In genomic region chr2:127513244-127513643, GRCm38 (mm10) we compare ENCODE assay signal across 19 mouse cellular contexts. TPM values are rescaled to one million over a fixed set of nuclear protein-coding genes. Genes with fewer than 3 reads are reported as not detected.
DNase-seq lines count a peak whose midpoint lies in the region; ATAC-seq lines count a peak whose summit lies in the region.
"Had no signal": no experiment of that assay in that cellular context is flagged by ENCODE, and none has a peak within 500 bp of the region (broad histone marks: within the 10 kb centered on the region; RNA-seq: fewer than 3 reads in every experiment).

No protein-coding gene starts in this region.

- no peak overlapping the region for H3K27ac ChIP-seq in hindbrain, embryonic 13.5 days
- H3K27ac ChIP-seq in hindbrain, embryonic 11.5 days (ENCODE audit: low read depth, low read length), result no peak overlapping the region
- H3K27ac ChIP-seq: embryonic facial prominence, embryonic 15.5 days; heart, adult 2 months; heart, embryonic 15.5 days; limb, embryonic 15.5 days; macrophage had no signal

- H3K4me1 ChIP-seq in hindbrain, embryonic 13.5 days (replicated peaks), result peaks cover 36% of the 10 kb centered on the region
- H3K4me1 ChIP-seq in hindbrain, embryonic 11.5 days (replicated peaks; ENCODE audit: control insufficient read depth, insufficient read depth, low read length), result no peaks in the 10 kb centered on the region; the same call in 1 of the 2 replicates
- H3K4me1 ChIP-seq: heart, embryonic 15.5 days; limb, embryonic 15.5 days had no signal

- no peaks in the 10 kb centered on the region for H3K9me3 ChIP-seq in hindbrain, embryonic 13.5 days
- no peaks in the 10 kb centered on the region for H3K9me3 ChIP-seq in hindbrain, embryonic 11.5 days (ENCODE audit: control insufficient read depth, low read length)
- H3K9me3 ChIP-seq: embryonic facial prominence, embryonic 15.5 days; heart, embryonic 15.5 days; limb, embryonic 15.5 days had no signal

- ATAC-seq in hindbrain, embryonic 13.5 days (ENCODE audit: low FRiP score), result no peak
- no peak for ATAC-seq in hindbrain, embryonic 11.5 days (ENCODE audit: low FRiP score)
- no peak for ATAC-seq in activated CD4-positive, CD25-positive, alpha-beta regulatory T cell, adult 4 months

- DNase-seq in cerebellum, adult 11-12 months, result peak; percentile 22
- no peak for DNase-seq in cerebellum, postnatal 4 days (ENCODE audit: low spot score in 2 of 2)
- DNase-seq in hindbrain, embryonic 11.5 days (ENCODE audit: low spot score), result no peak
- peak; percentile 11 for DNase-seq in CD4-positive helper T cell, adult 2 months (ENCODE audit: low read depth, low spot score)
- peak; percentile 36 to 56 for DNase-seq in natural killer cell, adult 2 months (ENCODE audit: low spot score in 2 of 2)
- no peak for DNase-seq in left cerebral cortex, postnatal 14 days (ENCODE audit: low spot score in 2 of 2)
- DNase-seq: adrenal gland, postnatal 25 days; gastrocnemius, postnatal 14 days; heart, adult 2 months; kidney, adult 9 months; kidney, postnatal 4 days had no signal

- H3K9ac ChIP-seq in hindbrain, embryonic 13.5 days, result 0 out of 2 replicates have a peak overlapping the region, but pooled peaks have one; percentile 15
- H3K9ac ChIP-seq in hindbrain, embryonic 11.5 days (ENCODE audit: low read depth, low read length), result no peak overlapping the region
- H3K9ac ChIP-seq: embryonic facial prominence, embryonic 15.5 days; heart, embryonic 15.5 days; limb, embryonic 15.5 days had no signal

- intact Hi-C loops in left cerebral cortex, postnatal 14 days (cut with DNase I), result no loop called here

- H3K27me3 ChIP-seq in hindbrain, embryonic 13.5 days, result peaks cover 3% of the 10 kb centered on the region; the same call in 1 of the 2 replicates
- no peaks in the 10 kb centered on the region for H3K27me3 ChIP-seq in hindbrain, embryonic 11.5 days (ENCODE audit: control insufficient read depth, insufficient read depth, low read length)
- H3K27me3 ChIP-seq: embryonic facial prominence, embryonic 15.5 days; limb, embryonic 15.5 days had no signal

- H3K4me3 ChIP-seq in hindbrain, embryonic 13.5 days, result no peak overlapping the region
- no peak overlapping the region for H3K4me3 ChIP-seq in hindbrain, embryonic 11.5 days (ENCODE audit: low read depth, low read length)
- H3K4me3 ChIP-seq: embryonic facial prominence, embryonic 15.5 days; heart, adult 2 months; heart, embryonic 15.5 days; limb, embryonic 15.5 days had no signal

- no peak overlapping the region for H3K4me2 ChIP-seq in hindbrain, embryonic 13.5 days
- H3K4me2 ChIP-seq in hindbrain, embryonic 11.5 days (replicated peaks; ENCODE audit: low read depth, low read length), result no peak overlapping the region
- H3K4me2 ChIP-seq: embryonic facial prominence, embryonic 15.5 days; heart, embryonic 15.5 days; limb, embryonic 15.5 days had no signal

- 40% methylated on average over 3 of the region's 3 CpGs for WGBS in hindbrain, embryonic 13.5 days
- WGBS in hindbrain, embryonic 11.5 days, result 58% methylated on average over 3 of the region's 3 CpGs

- no peaks in the 10 kb centered on the region for H3K36me3 ChIP-seq in hindbrain, embryonic 13.5 days
- H3K36me3 ChIP-seq in hindbrain, embryonic 11.5 days (ENCODE audit: control insufficient read depth, insufficient read depth, low read length), result no peaks in the 10 kb centered on the region
- H3K36me3 ChIP-seq: embryonic facial prominence, embryonic 15.5 days; heart, embryonic 15.5 days; limb, embryonic 15.5 days had no signal

RNA-seq across cellular contexts. Expression of gene Kcnip3, which starts 8.7 kb away (rescaled TPM):
- 3.6 and 4.8 TPM in 2 replicates for polyA plus RNA-seq in hindbrain, embryonic 13.5 days (2015; fragmentation: Nextera tagmentation; extraction: Ambion mirVana)
- polyA plus RNA-seq in hindbrain, embryonic 11.5 days (2014; fragmentation: Nextera tagmentation; extraction: Ambion mirVana), result 2.6 and 3.4 TPM in 2 replicates
- 10 to 100 TPM; 81.4 to 96.2 TPM for total RNA-seq in left cerebral cortex, postnatal 14 days (2021)
- under 1 TPM in 1 of 2 experiments, not detected in 1; 0.43 TPM for polyA plus RNA-seq in activated CD4-positive, CD25-positive, alpha-beta regulatory T cell, adult 4 months (2017; shearing (Covaris generic))
- polyA plus RNA-seq: macrophage had no signal

RNA-seq across cellular contexts. Expression of gene Prom2, which starts 28.0 kb away (rescaled TPM):
- 0.10 TPM in 1 of 2 replicates, not detected in the other for polyA plus RNA-seq in hindbrain, embryonic 13.5 days (2015; fragmentation: Nextera tagmentation; extraction: Ambion mirVana)
- polyA plus RNA-seq in hindbrain, embryonic 11.5 days (2014; fragmentation: Nextera tagmentation; extraction: Ambion mirVana), result 0.40 and 0.86 TPM in 2 replicates
- under 1 TPM; 0.08 to 0.18 TPM for total RNA-seq in left cerebral cortex, postnatal 14 days (2021)
- not detected for polyA plus RNA-seq in activated CD4-positive, CD25-positive, alpha-beta regulatory T cell, adult 4 months (2017; shearing (Covaris generic))
- total RNA-seq: gastrocnemius, postnatal 14 days; heart, adult 2 months; monocyte, adult 5-6 weeks had no signal
- polyA plus RNA-seq: macrophage; neural tube, embryonic 14.5 days had no signal

Comparison
In these comparisons a context has a peak if more than half of its experiments do, and no peak if none do; other contexts are left out.
1. DNase-seq: peak in cerebellum, adult 11-12 months (single experiment), CD4-positive helper T cell, adult 2 months (single experiment) and natural killer cell, adult 2 months (2 of 2); none in cerebellum, postnatal 4 days (0 of 2), hindbrain, embryonic 11.5 days (single experiment) and left cerebral cortex, postnatal 14 days (0 of 2).